Mouse (Mus musculus) T-helper 17 cell (primary cell): ENCODE data around the gene Wdr95.

Experiments used
- in situ Hi-C, 2 experiments: fragments of 300-600 bp; cut with MboI, MseI; formaldehyde crosslinking; loops; 1 replicate in 1 of 2; 2 replicates in 1 of 2; pipeline ENCODE4 v1.15.1; 2025; ENCODE audit warnings: high pct_unique_total_duplicates in 2 of 2

The Wdr95 gene

GRCm38 (mm10) chr5:149527999-149528729 is at the start of gene Wdr95:
Gene Wdr95 (plus strand): TSS chr5:149528679.
- in situ Hi-C loops: loop anchor here in 1 of 2 experiments (10.0 kb wide), 2 partner anchors 283 to 1067 kb away; partner anchors contain the start of gene N4bp2l1

DNA sequence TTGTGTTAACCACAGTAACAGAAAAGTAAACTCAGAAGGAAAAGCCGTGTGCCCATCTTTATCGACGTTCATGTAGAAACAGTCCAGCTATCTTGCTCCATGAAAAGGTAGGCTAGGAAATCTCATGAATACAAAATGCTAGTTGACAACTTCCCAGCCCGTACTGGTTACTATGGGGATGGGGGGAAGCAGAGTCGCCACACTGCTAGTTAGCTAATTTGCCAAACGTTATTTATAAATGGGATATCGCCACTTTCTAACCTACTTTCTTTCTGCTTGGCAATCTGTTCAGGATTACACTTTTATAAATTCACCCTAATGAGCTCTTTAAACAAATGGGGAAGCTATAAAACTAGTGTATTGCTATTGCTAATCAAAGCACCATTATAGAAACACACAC is 46.6 kb upstream of the Wdr95 start:
- in situ Hi-C loops: no loop called here

DNA sequence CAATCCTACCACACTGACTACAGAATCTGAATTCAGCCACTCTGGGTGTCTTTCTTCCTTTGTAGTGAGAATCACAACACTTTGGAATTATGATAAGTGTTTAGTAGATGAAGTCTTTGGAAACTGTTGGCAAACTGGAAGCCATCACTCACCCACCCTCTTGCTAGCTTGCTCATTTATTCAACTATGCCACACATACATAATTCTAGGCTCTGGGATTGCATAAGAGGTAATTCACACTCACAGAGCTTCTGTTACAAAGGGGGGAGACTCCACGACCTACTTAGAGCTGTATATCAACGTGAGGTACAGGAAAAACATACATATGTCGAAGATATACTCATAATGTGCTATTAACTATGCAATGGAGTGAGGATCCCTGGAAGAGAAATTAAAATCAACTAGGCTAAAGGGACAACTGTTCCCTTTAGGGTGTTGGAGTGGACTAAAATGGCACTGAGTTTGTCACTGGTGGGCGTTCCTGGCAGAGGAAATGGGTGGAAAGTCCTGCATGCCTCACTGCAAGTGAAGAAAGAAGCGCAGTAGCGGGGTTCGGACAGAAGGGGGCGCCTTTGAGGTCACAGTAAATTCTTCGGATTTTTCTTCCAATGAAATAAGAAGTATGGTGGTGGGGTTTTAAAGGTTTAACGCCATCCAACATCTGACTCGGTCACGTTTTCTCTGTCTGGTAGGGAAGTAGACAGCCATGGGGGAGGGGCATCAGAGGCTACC is 45.0 kb upstream of the Wdr95 start:
- in situ Hi-C loops: no loop called here

DNA sequence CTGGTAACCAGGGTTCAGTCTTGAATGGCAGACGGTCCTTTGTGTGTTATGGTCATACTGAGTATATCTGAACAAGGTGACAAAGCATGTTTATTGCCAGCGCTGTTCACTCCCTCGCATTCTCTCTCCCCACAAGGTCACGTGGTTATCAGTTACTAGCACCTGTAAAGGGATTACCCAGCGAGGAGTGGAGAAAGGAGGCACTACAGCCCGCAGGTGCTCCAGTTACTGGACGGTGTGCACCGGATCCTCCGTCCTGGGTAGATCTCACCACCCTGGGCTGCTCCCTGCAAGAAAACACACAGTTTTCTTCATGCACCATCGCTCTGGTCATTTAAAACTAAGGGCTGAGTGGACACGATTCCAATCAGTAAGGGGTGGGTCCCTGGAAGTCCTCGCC is 44.2 kb upstream of the Wdr95 start:
- in situ Hi-C loops: no loop called here

DNA sequence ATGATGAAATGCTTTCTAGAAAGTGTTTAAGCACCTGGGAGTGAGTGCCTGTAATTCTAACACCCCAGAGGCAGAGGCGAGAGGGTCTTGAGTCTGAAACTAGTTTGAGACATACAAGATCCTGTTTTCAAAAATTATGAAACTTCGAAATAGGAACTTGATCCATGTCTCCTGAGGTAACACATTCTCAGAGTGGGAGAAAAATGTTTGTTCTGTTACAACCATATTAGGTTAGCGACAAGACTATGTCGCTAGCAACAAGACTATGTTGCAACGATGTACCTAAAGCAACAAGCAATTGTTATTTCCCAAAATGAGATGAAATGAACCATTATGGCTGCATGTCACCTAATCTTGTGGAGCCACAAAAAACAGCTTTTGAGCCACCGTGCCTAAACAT is 43.0 kb upstream of the Wdr95 start:
- in situ Hi-C loops: no loop called here

- in situ Hi-C loops: no loop called here
Observed at GRCm38 (mm10) chr5:149488360-149489021, 40.0 kb upstream of the Wdr95 start.

DNA sequence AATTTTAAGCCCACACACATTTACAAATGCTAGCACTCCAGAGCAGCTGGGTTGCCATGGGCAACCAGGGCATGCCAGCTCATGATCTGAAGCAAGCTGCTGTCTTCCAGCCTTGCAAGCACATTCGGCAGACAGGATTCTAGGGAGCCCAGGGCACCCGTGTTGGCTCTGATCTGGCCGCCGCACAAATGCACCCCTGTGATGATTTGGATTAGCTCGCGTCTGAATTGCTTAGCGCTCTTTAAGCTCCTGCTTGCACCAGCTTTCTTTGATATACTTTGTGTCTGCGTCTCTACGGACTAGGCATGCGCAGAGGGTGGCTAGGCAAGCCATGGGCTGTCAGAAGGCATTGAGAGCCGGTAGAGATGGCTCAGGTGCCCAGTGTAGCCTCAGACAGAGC is 39.3 kb upstream of the Wdr95 start:
- in situ Hi-C loops: no loop called here

GRCm38 (mm10) chr5:149490275-149490674 is 38.2 kb upstream of the Wdr95 start:
- in situ Hi-C loops: no loop called here

DNA sequence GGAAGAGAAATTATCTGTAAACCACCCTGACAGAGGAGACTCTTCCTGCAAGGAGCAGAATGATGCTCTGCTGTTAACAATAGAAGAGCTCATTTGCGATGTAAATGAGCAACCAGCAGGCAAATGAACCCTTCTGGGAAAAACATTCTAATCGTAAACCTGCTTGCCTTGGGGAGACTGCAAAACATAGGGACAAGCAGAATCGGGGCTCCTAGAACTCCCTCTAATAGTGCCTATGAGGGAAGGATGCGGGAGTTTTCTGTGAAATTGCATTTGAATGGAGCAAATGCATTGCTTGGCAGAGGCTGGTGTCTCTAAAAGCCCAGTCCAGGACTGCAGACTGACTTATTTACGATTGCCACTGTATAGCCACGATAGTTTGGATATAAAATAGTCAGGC is 32.8 kb upstream of the Wdr95 start:
- in situ Hi-C loops: no loop called here

DNA sequence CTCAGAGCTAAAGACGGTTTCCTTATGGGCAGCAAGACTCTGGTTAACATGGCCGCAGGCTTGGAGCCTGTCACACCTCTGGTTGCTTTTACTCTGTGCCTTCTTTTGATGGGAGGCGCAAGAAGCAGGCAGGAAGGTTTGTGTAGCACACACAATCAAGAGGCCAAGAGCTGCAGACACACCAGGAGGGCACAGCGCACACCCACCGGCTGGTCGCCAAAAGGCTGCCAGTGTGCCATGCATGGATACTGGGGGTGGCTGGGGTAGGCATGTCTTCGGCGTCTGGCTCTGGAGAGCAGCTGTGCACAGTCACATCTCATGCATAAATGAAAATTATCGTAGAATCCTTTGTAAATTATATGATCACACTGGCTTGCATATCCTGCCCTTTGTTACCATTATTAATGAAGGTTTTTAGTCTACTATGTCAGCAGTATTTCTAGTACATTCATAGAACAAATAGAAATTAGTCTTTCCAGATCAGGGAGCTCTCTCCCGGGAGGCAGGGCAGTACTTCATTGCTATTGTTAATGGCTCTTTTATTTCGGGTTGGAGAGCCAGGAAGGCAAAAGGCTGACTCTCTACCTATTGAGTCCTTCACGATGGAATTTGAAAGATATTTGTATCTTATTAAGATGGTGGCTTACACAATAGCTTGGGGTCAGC is 31.9 kb upstream of the Wdr95 start:
- in situ Hi-C loops: no loop called here

- in situ Hi-C loops: no loop called here
Observed at GRCm38 (mm10) chr5:149499936-149500335, 28.5 kb upstream of the Wdr95 start.

- in situ Hi-C loops: no loop called here
Observed at GRCm38 (mm10) chr5:149503423-149504175, 24.9 kb upstream of the Wdr95 start.

- in situ Hi-C loops: no loop called here
Observed at GRCm38 (mm10) chr5:149504985-149505384, 23.5 kb upstream of the Wdr95 start.

- in situ Hi-C loops: no loop called here
Observed at GRCm38 (mm10) chr5:149506033-149506432, 22.4 kb upstream of the Wdr95 start.

GRCm38 (mm10) chr5:149508094-149509029 is 20.1 kb upstream of the Wdr95 start:
- in situ Hi-C loops: no loop called here

DNA sequence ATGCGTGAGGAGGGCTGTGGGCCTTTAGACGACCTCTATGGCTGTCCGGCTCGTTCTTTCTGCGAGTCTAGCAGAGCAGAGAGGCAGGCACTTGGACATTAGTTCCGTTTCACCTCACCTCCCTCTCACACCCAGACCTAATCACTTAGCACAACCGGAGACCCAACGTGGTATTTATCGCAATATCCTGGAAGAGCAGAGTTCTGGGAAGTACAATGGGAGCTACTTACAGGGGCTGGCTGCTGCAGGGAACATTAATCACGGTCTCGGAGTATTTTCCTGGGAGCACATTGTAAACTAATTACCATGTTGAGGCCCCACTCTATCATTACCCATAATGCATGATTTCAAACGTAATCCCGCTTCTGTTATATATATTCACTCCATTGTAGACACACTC is 18.2 kb upstream of the Wdr95 start:
- in situ Hi-C loops: no loop called here

DNA sequence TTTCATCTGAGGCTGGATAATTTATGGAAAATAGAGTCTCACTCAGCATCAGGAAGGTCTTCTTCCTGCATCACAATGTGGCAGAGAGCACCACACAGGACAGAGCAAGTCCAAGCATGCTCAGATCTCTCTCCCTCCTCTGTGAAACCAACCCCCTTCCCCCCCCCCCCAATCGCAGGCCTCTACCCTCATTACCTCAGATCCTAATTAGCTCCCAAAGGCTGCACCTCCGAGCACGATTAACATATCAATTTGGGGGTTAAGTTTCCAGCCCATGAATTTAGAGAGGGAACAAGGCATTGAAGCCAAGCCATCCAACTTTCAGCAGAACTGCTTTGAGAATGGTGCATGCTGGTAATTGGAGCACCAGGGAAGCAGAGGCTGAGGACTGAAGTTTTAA is 15.8 kb upstream of the Wdr95 start:
- in situ Hi-C loops: no loop called here

GRCm38 (mm10) chr5:149513438-149514086 is 14.9 kb upstream of the Wdr95 start:
- in situ Hi-C loops: no loop called here

DNA sequence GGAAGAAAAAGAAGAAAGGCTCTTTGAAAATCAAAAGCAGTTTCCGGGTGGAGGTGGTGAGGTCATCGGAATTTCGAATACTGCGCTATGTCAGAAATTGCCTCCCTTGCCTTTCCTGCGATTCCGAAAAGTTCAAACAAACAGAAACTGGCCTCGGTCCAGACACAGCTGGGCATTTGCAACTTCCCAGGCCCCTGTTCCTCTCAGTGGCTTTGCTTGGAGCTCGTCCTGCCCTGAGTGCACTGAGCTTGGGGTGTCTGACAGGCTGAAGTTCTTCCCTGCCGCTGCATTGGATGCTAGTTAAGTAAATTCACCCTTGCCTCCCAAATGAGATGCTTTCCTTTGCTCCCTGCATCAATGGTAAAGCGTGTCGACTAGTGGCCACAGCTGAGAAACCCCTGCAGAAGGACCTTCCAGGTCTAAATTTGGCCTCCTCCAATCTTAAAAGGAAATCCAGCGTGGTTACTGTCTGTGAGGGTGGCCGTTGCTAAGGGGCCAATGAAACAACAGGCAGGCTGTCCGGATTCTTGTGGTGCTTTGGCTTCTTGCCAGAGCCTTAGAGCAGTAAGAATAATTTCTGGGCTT is 14.3 kb upstream of the Wdr95 start:
- in situ Hi-C loops: no loop called here
